Mouse (Mus musculus) lung, postnatal 0 days (tissue): Measurements from ENCODE around the gene Retsat. TPM values are rescaled to one million over a fixed set of nuclear protein-coding genes. Genes with fewer than 3 reads are reported as not detected.
A peak's percentile ranks its signal among the peaks of the same experiment; 100 is the strongest.

ENCODE experiments used
- ATAC-seq: fragments of 200-750 bp; cut with Nextera tagmentation; 2 replicates; pipeline ENCODE4 v1.8.0; 2017; ENCODE audit warnings: moderate library complexity
- DNase-seq: peaks from one replicate; pipeline ENCODE4 v3.0.0-alpha.2; 2016; ENCODE audit warnings: low spot score
- H3K27ac ChIP-seq: fragments of 300-500 bp; sonication (generic); 2 replicates; pipeline ENCODE4 v1.5.1; 2014; ENCODE audit warnings: antibody characterized with exemption, mild to moderate bottlenecking, low read length, mixed read lengths
- H3K27me3 ChIP-seq: fragments of 300-500 bp; sonication (generic); replicated peaks from 2 replicates; pipeline ENCODE4 v1.6.1; 2014; ENCODE audit warnings: low read length, mixed read lengths; ENCODE audit not compliant: insufficient read depth
- H3K36me3 ChIP-seq: fragments of 300-500 bp; sonication (generic); 2 replicates; pipeline ENCODE4 v1.6.1; 2014; ENCODE audit warnings: low read length, mixed read lengths; ENCODE audit not compliant: insufficient read depth
- H3K4me1 ChIP-seq: fragments of 300-500 bp; sonication (generic); 2 replicates; pipeline ENCODE4 v1.6.1; 2014; ENCODE audit warnings: antibody characterized with exemption, low read depth, low read length, mixed read lengths; ENCODE audit not compliant: insufficient read depth
- H3K4me2 ChIP-seq: fragments of 300-500 bp; sonication (generic); replicated peaks from 2 replicates; pipeline ENCODE4 v1.6.1; 2014; ENCODE audit warnings: low read depth, mild to moderate bottlenecking, low read length, moderate library complexity, mixed read lengths
- H3K4me3 ChIP-seq: fragments of 300-500 bp; sonication (generic); 2 replicates; pipeline ENCODE4 v1.5.1; 2014; ENCODE audit warnings: low read depth, low read length
- H3K9ac ChIP-seq: fragments of 300-500 bp; sonication (generic); replicated peaks from 2 replicates; pipeline ENCODE4 v1.6.1; 2014; ENCODE audit warnings: low read depth, mild to moderate bottlenecking
- H3K9me3 ChIP-seq: fragments of 300-500 bp; sonication (generic); 2 replicates; pipeline ENCODE4 v1.6.1; 2016; ENCODE audit warnings: low read length, mixed read lengths
- CTCF ChIP-seq: IDR thresholded peaks from 2 replicates; pipeline ENCODE4 v1.5.1; 2016; ENCODE audit warnings: antibody characterized with exemption, mild to moderate bottlenecking
- EP300 ChIP-seq: IDR thresholded peaks from 2 replicates; pipeline ENCODE4 v1.6.1; 2016; ENCODE audit warnings: antibody characterized with exemption, mild to moderate bottlenecking, control low read depth
- WGBS: fragments of 180-500 bp; shearing (Covaris S2); extraction: QIAGEN DNeasy Blood & Tissue Kit; methylation state at CpG from one replicate; pipeline ENCODE4 v1.1.7; 2014; 5-methylcytosine and 5-hydroxymethylcytosine counted together
- polyA plus RNA-seq: library from polyadenylated mRNA; unstranded; fragments of >200 nt; fragmentation: Nextera tagmentation; extraction: Ambion mirVana; gene quantifications from 2 replicates; pipeline ENCODE4 v1.2.1, GENCODE M21; 2015

The Retsat gene
- polyA plus RNA-seq, 1 experiment from 2014 or later, result 42.7 TPM

- Histone ChIP-seq H3K9me3 (no peaks in the 10 kb centered on the region), H3K4me2 (peak overlapping the region; percentile 68), H3K36me3 (no peaks in the 10 kb centered on the region; the same call in 1 of the 2 replicates), H3K9ac (peak overlapping the region; percentile 47), H3K27ac (peak overlapping the region; percentile 88), H3K4me1 (peaks cover 24% of the 10 kb centered on the region), H3K27me3 (no peaks in the 10 kb centered on the region), H3K4me3 (peak overlapping the region; percentile 50)
- DNase-seq (peak; percentile 92), ATAC-seq (peak; percentile 71)
- TF ChIP-seq EP300 (peak; percentile 75), CTCF (peak; percentile 52)
- WGBS, result 18% methylated on average over 13 of the region's 13 CpGs
Measured at GRCm38 (mm10) chr6:72597083-72597874, 996 bp upstream of the Retsat start.

DNA sequence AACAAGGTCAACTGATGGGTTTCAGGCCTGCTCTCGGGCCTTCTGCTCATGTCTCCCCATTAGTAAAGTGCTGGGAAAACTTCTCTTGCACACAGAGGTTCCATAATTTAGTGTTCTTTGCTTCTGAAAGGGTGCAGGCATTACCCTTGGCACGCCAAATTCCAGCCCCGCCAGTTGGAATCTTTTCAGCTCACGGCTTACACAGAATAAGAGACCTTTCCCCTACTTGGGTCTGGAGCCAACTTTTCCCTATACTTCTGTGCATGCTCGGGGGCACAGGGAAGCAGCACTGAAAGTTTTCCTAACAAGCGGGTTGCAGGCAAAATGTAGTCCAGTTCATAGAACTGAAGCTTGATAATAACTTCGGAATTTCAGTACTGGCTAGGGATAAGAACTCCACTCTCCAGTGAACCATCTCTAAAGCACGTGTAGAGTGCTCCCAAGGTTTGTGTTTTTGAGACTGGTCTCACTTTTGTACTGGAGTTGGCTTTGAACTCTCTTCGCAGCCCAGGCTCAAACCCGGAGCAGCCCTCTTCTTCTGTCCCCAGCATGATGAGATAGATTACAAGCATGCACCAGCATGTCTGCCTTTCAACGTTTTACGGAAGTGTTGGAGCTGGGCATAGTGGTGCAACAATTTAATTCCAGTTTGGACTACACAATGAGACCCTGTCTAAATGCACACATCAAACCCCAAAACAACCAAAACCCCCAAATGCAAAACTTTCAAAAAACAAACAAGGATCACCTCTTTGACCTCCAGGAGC lies 699 bp downstream of the Retsat start:
- Histone ChIP-seq H3K9ac (peak overlapping the region; percentile 47), H3K4me2 (peak overlapping the region; percentile 68), H3K27ac (peak overlapping the region; percentile 90), H3K27me3 (no peaks in the 10 kb centered on the region), H3K9me3 (no peaks in the 10 kb centered on the region), H3K4me1 (peaks cover 24% of the 10 kb centered on the region), H3K36me3 (0 out of 2 replicates have a peak, but pooled peaks cover 5% of the 10 kb centered on the region), H3K4me3 (peak overlapping the region; percentile 50)
- DNase-seq, result peak; percentile 53
- no peak for TF ChIP-seq CTCF
- 22% methylated on average over 12 of the region's 12 CpGs for WGBS
- peak; percentile 11 for ATAC-seq

DNA sequence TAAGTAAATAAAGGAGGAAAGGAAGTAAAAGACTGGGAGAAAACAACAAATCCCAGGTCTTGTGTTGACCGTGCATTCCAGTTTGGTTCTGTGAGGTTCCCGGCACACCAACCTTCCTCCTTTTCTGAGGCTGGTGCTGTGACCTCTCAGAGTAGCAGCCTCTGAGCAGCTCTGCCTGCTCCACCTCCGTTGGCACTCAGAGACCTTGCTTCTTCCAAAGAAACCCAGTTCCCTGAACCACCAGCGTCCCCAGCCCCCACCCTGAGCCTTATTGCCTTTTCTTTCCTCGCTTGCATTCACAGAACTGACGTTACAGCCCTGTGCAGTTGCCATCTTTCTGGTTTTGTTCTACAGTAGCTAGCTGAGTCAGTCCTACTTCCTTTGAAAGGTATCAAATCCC lies 1.9 kb downstream of the Retsat start:
- TF ChIP-seq CTCF (no peak), EP300 (no peak)

DNA sequence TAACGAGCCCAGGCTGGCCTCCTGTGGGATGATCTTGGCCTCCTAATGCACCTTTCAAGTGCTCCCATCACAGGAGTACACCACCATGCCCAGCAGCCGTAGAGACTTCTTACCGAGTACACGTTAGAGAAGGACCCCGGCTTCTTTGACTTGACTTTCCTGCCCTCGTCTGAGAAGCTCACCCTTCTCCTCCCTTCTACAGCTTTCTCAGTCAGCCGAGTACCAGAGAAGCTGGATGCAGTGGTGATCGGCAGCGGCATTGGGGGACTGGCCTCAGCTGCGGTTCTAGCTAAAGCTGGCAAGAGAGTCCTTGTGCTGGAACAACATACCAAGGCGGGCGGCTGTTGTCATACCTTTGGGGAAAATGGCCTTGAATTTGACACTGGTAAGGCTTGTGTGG lies 2.5 kb downstream of the Retsat start:
- 81% methylated on average over 12 of the region's 12 CpGs for WGBS
- H3K4me1 ChIP-seq, result peaks cover 24% of the 10 kb centered on the region
- no peaks in the 10 kb centered on the region for H3K9me3 ChIP-seq
- DNase-seq, result no peak
- no peak overlapping the region for H3K4me2 ChIP-seq
- TF ChIP-seq EP300 (no peak), CTCF (no peak)
- 0 out of 2 replicates have a peak, but pooled peaks cover 10% of the 10 kb centered on the region for H3K36me3 ChIP-seq
- H3K27ac ChIP-seq, result no peak overlapping the region
- no peak overlapping the region for H3K4me3 ChIP-seq
- H3K9ac ChIP-seq, result no peak overlapping the region
- H3K27me3 ChIP-seq, result no peaks in the 10 kb centered on the region
- ATAC-seq, result no peak

More for the DNA sequence above, 1.9 kb downstream of the Retsat start:
- H3K4me2 ChIP-seq, result no peak overlapping the region
- H3K27me3 ChIP-seq, result no peaks in the 10 kb centered on the region
- no peak overlapping the region for H3K9ac ChIP-seq
- H3K4me3 ChIP-seq, result no peak overlapping the region
- H3K4me1 ChIP-seq, result peaks cover 24% of the 10 kb centered on the region
- no peak overlapping the region for H3K27ac ChIP-seq
- DNase-seq, result no peak
- 0 out of 2 replicates have a peak, but pooled peaks cover 7% of the 10 kb centered on the region for H3K36me3 ChIP-seq
- ATAC-seq, result no peak
- no peaks in the 10 kb centered on the region for H3K9me3 ChIP-seq
- WGBS, result 78% methylated on average over 6 of the region's 6 CpGs

GRCm38 (mm10) chr6:72601732-72602131 lies 3.5 kb downstream of the Retsat start:
- Histone ChIP-seq H3K4me3 (no peak overlapping the region), H3K9ac (no peak overlapping the region), H3K9me3 (no peaks in the 10 kb centered on the region), H3K4me1 (peaks cover 20% of the 10 kb centered on the region), H3K27ac (no peak overlapping the region), H3K36me3 (peaks cover 19% of the 10 kb centered on the region; the same call in 1 of the 2 replicates), H3K4me2 (no peak overlapping the region), H3K27me3 (no peaks in the 10 kb centered on the region)
- TF ChIP-seq CTCF (peak; percentile 97), EP300 (no peak)
- WGBS, result 44% methylated on average over 1 of the region's 1 CpGs
- DNase-seq, result peak; percentile 86
- ATAC-seq, result no peak

DNA sequence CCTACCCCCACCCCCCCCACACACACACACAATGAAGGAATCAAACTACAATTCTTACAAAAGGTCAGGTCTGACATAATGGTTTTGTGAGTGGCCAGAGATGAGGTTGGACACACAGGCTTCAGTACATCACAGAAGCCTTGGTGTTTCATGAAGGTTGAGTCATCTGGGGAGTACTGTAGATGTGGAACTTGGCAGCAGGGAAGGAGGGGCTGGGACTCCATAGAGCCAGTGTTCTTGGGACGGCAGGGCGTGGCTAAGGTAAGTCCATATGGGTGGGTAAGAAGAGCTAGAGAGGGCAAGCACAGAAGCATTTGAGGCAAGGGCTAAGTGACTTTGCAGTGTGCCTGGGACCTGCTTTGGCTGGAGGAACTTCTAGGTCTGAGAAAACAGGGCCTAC lies 5.8 kb downstream of the Retsat start:
- H3K9ac ChIP-seq, result no peak overlapping the region
- peaks cover 5% of the 10 kb centered on the region; the same call in 1 of the 2 replicates for H3K4me1 ChIP-seq
- peaks cover 30% of the 10 kb centered on the region for H3K36me3 ChIP-seq
- ATAC-seq, result peak; percentile 19
- H3K27ac ChIP-seq, result no peak overlapping the region
- no peak overlapping the region for H3K4me3 ChIP-seq
- H3K27me3 ChIP-seq, result no peaks in the 10 kb centered on the region
- DNase-seq, result no peak
- TF ChIP-seq CTCF, result no peak
- no peak for TF ChIP-seq EP300
- no peaks in the 10 kb centered on the region for H3K9me3 ChIP-seq
- no peak overlapping the region for H3K4me2 ChIP-seq
- WGBS, result 73% methylated on average over 2 of the region's 2 CpGs
